Mouse (Mus musculus) kidney, embryonic 15.5 days (tissue): ENCODE measurements at regions not wholly inside any gene's neighbourhood (a gene's known extent, or its start where the extent isn't known, plus 50 kb on each side); places are given as distances from the start of the nearest gene placed in this dataset.

Experiments used
- ATAC-seq: fragments of 200-750 bp; cut with Nextera tagmentation; replicated peaks from 2 replicates; pipeline ENCODE4 v1.8.0; 2017; ENCODE audit warnings: moderate TSS enrichment; ENCODE audit not compliant: low FRiP score
- H3K27ac ChIP-seq: fragments of 300-500 bp; sonication (generic); 2 replicates; pipeline ENCODE4 v1.5.1; 2015; ENCODE audit warnings: mild to moderate bottlenecking, inconsistent platforms
- H3K27me3 ChIP-seq: fragments of 300-500 bp; sonication (generic); 2 replicates; pipeline ENCODE4 v1.6.1; 2015; ENCODE audit warnings: inconsistent platforms
- H3K36me3 ChIP-seq: fragments of 300-500 bp; sonication (generic); 2 replicates; pipeline ENCODE4 v1.6.1; 2015; ENCODE audit warnings: inconsistent platforms
- H3K4me1 ChIP-seq: fragments of 300-500 bp; sonication (generic); 2 replicates; pipeline ENCODE4 v1.6.1; 2015; ENCODE audit warnings: inconsistent platforms
- H3K4me2 ChIP-seq: fragments of 300-500 bp; sonication (generic); 2 replicates; pipeline ENCODE4 v1.6.1; 2015; ENCODE audit warnings: moderate library complexity, mild to moderate bottlenecking, inconsistent platforms
- H3K4me3 ChIP-seq: fragments of 300-500 bp; sonication (generic); replicated peaks from 2 replicates; pipeline ENCODE4 v1.5.1; 2015; ENCODE audit warnings: mild to moderate bottlenecking, inconsistent platforms
- H3K9ac ChIP-seq: fragments of 300-500 bp; sonication (generic); 2 replicates; pipeline ENCODE4 v1.6.1; 2015; ENCODE audit warnings: mild to moderate bottlenecking, inconsistent platforms
- H3K9me3 ChIP-seq: fragments of 300-500 bp; sonication (generic); replicated peaks from 2 replicates; pipeline ENCODE4 v1.6.1; 2016; ENCODE audit warnings: inconsistent platforms
- WGBS: fragments of 180-500 bp; shearing (Covaris S2); methylation state at CpG from one replicate; pipeline ENCODE4 v1.1.7; 2015; ENCODE audit warnings: mixed read lengths; 5-methylcytosine and 5-hydroxymethylcytosine counted together

DNA sequence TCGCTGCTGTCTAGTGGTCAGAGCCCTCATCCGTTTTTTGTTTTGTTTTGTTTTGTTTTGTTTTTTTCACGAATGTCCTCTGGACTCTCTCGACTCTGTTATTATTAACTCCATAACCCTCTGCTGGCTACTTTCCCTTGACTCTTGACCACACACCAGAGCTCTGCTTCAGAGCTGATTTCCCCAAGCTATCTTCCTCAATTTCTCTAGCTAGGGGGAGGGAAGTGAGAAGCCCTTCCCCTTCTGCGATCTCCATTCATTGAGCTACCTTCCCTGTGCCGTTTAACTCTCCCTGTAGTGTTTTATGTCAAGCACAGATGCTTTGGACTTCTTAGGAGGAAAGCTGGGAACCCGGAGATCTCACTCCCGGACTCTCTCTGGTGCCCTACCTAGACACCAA is 247.6 kb downstream of the Hlx start:
- Histone ChIP-seq H3K36me3 (no peaks in the 10 kb centered on the region), H3K9me3 (no peaks in the 10 kb centered on the region), H3K9ac (no peak overlapping the region), H3K27ac (no peak overlapping the region), H3K4me2 (no peak overlapping the region), H3K4me3 (no peak overlapping the region), H3K4me1 (peaks cover 9% of the 10 kb centered on the region), H3K27me3 (peaks cover 38% of the 10 kb centered on the region)
- WGBS = 76% methylated on average over 8 of the region's 8 CpGs
- ATAC-seq = no peak

DNA sequence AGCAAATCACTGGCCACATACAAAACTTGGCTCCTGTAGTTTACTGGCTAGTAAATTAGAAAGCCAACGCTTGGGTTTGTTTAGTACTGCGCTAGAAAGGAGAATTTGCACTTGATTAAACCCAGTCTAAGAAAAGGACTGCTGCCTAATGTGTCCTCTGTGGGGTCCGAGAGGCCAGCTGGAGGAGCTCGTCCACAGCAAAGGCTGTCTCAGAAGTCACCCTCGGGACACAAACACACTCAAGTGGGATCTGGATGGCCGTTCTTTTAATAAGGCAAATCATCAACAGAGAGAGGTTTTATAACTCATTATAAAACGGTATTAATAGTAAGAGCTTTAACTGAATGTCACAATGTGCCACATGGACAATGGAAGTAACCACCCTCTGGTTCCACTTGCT is 249.0 kb downstream of the Hlx start:
- H3K4me3 ChIP-seq = no peak overlapping the region
- no peak for ATAC-seq
- WGBS = 80% methylated on average over 7 of the region's 7 CpGs
- no peaks in the 10 kb centered on the region; the same call in 1 of the 2 replicates for H3K4me1 ChIP-seq
- no peak overlapping the region for H3K4me2 ChIP-seq
- H3K27ac ChIP-seq = no peak overlapping the region
- no peak overlapping the region for H3K9ac ChIP-seq
- peaks cover 38% of the 10 kb centered on the region for H3K27me3 ChIP-seq
- no peaks in the 10 kb centered on the region for H3K36me3 ChIP-seq
- no peaks in the 10 kb centered on the region for H3K9me3 ChIP-seq

DNA sequence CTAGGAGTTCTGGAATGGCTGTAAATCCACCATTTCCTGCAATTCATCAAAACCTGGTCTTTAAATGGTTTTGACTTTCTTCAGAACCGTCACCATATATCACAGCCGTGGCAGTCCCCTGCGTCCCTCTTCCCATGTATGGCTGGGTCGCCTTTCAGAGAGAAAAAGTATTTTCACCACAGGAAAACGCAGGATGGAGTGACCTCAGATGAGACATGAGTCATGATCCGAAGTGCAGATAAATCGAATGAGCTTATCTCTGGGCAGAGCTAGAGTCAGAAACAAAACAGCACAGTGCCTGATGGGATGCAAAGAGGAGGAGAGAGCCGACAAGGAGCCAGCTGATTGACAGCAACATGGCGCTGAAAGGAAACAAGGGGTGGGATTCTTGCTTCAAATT is 250.4 kb downstream of the Hlx start:
- Histone ChIP-seq H3K27ac (no peak overlapping the region), H3K4me2 (no peak overlapping the region), H3K27me3 (peaks cover 34% of the 10 kb centered on the region), H3K9me3 (no peaks in the 10 kb centered on the region), H3K4me3 (no peak overlapping the region), H3K36me3 (no peaks in the 10 kb centered on the region), H3K9ac (no peak overlapping the region), H3K4me1 (no peaks in the 10 kb centered on the region; the same call in 1 of the 2 replicates)
- no peak for ATAC-seq
- WGBS = 40% methylated on average over 9 of the region's 9 CpGs

DNA sequence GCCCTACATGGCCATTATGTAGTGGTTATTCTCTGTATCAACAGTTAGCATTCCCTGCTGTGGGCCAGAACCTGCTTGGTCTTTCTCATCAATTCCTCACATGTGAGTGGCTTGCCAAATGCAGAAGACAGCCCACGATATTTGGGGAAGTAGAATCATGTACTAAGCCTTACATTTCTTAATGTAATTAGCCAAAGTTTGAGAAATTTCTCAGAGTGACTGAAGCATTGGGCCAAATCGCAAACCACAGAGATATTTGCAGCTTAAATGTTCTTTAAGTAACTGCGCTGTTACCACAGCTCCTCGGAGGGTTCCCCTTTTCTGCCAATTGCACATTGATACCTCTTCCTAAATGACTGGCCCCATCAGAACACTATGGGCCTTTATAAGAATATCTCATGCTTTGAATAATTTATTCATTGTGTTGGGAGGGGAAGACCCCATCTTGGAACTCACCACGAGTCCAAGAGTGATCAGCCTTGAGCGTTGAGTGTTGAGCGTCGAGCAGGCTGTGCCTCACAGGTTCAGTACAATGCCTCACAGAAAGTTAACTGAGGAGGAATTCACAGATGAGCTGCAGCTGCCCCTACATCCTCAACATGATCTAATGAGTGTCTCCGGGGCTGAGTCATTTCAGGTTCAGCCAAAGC is 251.7 kb downstream of the Hlx start:
- no peak for ATAC-seq
- no peaks in the 10 kb centered on the region for H3K36me3 ChIP-seq
- H3K4me3 ChIP-seq = no peak overlapping the region
- no peaks in the 10 kb centered on the region; the same call in 1 of the 2 replicates for H3K4me1 ChIP-seq
- WGBS = 92% methylated on average over 9 of the region's 9 CpGs
- no peak overlapping the region for H3K27ac ChIP-seq
- no peaks in the 10 kb centered on the region for H3K9me3 ChIP-seq
- peaks cover 25% of the 10 kb centered on the region for H3K27me3 ChIP-seq
- H3K9ac ChIP-seq = no peak overlapping the region
- no peak overlapping the region for H3K4me2 ChIP-seq

DNA sequence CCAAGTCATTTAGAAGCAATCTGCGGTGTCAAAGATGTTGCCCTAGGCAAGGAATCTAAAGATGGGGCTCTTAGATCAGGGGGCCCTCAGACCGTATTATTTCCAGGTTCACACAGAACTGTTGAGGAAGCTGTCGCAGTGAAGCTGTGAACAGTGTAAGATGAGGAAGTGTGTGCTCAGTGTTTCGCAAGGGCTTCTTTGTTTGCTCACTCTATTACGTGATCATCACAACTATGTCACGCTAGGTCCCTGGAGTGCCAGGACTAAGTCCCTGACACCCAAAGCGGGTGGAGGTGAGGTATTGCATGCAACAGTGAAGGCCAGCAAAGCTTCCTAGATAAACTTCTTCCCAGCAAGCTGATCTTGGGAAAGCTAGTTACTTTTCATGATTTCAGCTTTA is 254.4 kb downstream of the Hlx start:
- Histone ChIP-seq H3K4me1 (no peaks in the 10 kb centered on the region; the same call in 1 of the 2 replicates), H3K4me2 (no peak overlapping the region), H3K4me3 (no peak overlapping the region), H3K9me3 (no peaks in the 10 kb centered on the region), H3K9ac (no peak overlapping the region), H3K36me3 (no peaks in the 10 kb centered on the region), H3K27me3 (0 out of 2 replicates have a peak, but pooled peaks cover 4% of the 10 kb centered on the region), H3K27ac (no peak overlapping the region)
- WGBS = 75% methylated on average over 7 of the region's 7 CpGs
- no peak for ATAC-seq

DNA sequence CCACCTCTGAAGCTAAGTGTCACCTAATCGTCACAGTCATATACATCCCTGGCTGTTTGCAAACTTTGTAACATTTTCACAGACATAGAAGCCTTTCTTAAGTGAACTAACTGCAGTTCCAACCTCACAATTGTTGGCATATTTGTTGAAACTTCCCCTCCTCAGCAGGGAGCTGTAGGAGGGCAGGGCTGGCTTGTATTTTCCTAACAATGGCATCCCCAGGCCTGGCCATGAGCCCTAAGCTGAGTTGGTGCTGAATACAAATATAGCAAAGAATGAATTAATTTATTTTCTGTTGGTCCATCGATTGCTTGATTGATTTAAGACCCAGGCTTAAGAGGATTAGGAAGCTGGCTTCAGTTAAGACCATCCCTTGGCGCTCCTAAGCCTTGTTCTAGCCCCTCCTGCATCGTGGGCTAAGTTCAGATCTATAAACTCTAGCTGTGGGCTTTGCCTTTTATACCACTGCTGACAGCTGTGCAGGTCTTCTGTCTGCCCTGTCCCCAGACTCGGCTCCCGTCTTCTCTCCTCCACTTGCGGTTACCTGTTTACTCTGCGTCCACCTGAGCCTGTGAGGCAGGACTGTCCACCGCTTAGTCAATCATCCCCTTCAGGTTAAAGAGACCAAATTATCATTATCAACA is 269.8 kb downstream of the Hlx start:
- Histone ChIP-seq H3K4me2 (no peak overlapping the region), H3K27ac (no peak overlapping the region), H3K9me3 (no peaks in the 10 kb centered on the region), H3K4me1 (no peaks in the 10 kb centered on the region), H3K36me3 (no peaks in the 10 kb centered on the region), H3K9ac (no peak overlapping the region), H3K27me3 (no peaks in the 10 kb centered on the region), H3K4me3 (no peak overlapping the region)
- ATAC-seq = no peak
- WGBS = 78% methylated on average over 9 of the region's 9 CpGs

DNA sequence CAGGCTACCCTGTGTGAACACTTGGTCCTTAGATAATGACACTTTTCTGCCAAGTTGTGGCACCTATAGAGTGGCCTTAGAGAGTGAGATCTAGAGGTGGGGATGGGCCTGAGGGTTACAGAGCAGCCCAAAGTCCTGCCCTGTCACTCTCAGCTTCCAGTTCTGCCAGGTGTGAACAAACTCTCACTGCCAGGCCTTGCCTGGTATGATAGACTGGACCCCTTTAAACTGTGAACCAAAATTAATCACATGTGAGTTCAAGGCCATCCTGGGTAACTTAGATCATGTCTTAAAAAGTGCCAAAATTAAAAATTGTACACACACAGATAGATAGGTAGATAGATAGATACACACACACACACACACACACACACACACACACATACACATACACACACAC is 271.0 kb downstream of the Hlx start:
- ATAC-seq = no peak
- Histone ChIP-seq H3K4me1 (no peaks in the 10 kb centered on the region), H3K27me3 (no peaks in the 10 kb centered on the region), H3K4me3 (no peak overlapping the region), H3K27ac (no peak overlapping the region), H3K9ac (no peak overlapping the region), H3K36me3 (no peaks in the 10 kb centered on the region), H3K9me3 (no peaks in the 10 kb centered on the region), H3K4me2 (no peak overlapping the region)

DNA sequence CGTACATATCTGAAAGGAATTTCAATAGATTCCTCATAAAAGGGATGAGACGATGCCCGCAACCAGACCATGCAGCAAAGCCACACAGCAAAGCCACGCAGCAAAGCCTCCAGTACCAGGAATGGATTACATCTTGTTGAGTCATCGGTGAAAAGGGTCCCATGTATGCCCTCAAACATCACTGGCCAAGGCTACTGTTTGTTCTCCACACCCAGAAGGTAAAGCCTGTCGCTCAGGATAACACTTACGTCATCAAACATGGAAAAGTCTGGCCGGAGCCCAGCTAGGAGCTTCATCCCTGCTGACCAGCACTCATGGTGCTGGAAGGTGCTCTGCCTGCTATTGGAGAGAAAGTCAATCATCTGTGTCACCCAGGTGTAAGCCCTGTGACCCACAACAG is 275.7 kb downstream of the Hlx start:
- ATAC-seq = 0 out of 2 replicates have a peak, but pooled peaks have one; percentile 54
- H3K36me3 ChIP-seq = no peaks in the 10 kb centered on the region
- H3K4me3 ChIP-seq = no peak overlapping the region
- no peaks in the 10 kb centered on the region for H3K27me3 ChIP-seq
- no peaks in the 10 kb centered on the region for H3K9me3 ChIP-seq
- no peak overlapping the region for H3K4me2 ChIP-seq
- 82% methylated on average over 8 of the region's 8 CpGs for WGBS
- H3K9ac ChIP-seq = no peak overlapping the region
- no peaks in the 10 kb centered on the region for H3K4me1 ChIP-seq
- H3K27ac ChIP-seq = no peak overlapping the region

DNA sequence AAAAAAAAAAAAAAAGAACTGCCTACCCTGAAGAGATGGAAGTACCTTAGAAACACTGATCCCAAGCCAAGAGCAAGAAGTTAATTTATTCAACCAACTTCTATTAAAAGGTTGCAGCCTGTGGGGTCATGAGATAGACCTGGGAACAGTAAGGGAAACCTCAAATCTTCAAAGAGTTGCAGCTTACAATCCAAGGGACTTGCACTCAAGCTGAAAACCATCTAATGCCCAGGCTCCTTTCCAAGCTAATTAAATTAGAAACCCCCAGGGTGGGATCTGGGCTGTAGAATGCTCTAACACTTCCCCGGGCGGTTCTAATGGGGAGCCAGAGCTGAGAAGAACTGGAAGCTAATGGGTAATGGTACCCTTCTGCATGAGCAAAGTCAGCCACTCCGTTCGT is 278.0 kb downstream of the Hlx start:
- Histone ChIP-seq H3K27me3 (peaks cover 9% of the 10 kb centered on the region; the same call in 1 of the 2 replicates), H3K27ac (no peak overlapping the region), H3K4me1 (no peaks in the 10 kb centered on the region), H3K36me3 (no peaks in the 10 kb centered on the region), H3K9me3 (no peaks in the 10 kb centered on the region), H3K4me2 (no peak overlapping the region), H3K9ac (no peak overlapping the region), H3K4me3 (no peak overlapping the region)
- WGBS = 61% methylated on average over 4 of the region's 4 CpGs
- no peak for ATAC-seq

DNA sequence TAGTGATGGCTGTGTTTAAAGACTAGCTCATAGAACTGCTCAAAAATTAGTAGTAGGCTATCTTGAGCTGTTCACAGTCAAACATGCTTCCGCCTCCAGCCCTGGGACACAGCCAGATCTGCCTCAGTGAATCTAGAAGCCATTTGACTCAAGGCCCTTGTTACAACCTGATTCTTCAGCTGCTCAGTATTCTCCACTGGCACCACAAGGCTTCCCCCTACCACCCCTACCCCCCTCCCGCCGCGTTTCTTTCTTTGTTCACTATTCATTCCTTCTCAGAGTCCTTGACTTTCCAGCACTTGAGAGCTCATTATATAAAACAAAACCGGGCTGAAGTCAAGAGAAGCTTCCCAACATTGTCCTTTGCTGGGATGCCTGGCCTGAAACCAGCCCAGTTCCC is 278.7 kb downstream of the Hlx start:
- Histone ChIP-seq H3K27me3 (peaks cover 12% of the 10 kb centered on the region; the same call in 1 of the 2 replicates), H3K4me1 (no peaks in the 10 kb centered on the region), H3K9me3 (no peaks in the 10 kb centered on the region), H3K9ac (no peak overlapping the region), H3K4me3 (no peak overlapping the region), H3K36me3 (no peaks in the 10 kb centered on the region), H3K27ac (no peak overlapping the region), H3K4me2 (no peak overlapping the region)
- WGBS = 76% methylated on average over 5 of the region's 5 CpGs
- no peak for ATAC-seq

DNA sequence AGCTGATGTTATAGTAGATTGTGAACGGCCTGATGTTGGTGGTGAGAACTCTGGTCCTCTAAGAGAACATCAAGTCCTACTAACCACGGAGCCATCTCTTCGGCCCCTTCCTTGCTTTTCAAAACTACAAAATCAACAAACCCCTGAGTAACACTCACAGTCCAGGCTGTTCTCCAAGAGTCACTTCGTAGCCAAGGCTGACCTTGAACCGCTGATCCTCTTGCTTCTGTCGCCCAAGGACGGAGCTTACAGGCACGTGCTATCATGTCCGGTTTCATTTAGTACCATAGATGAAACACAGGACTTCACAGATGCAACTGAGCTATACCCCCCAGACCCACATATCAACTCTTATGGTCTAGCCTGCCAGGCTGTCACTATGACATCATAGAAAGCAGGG is 279.4 kb downstream of the Hlx start:
- 90% methylated on average over 9 of the region's 9 CpGs for WGBS
- ATAC-seq = no peak
- peaks cover 12% of the 10 kb centered on the region; the same call in 1 of the 2 replicates for H3K27me3 ChIP-seq
- no peaks in the 10 kb centered on the region for H3K36me3 ChIP-seq
- no peaks in the 10 kb centered on the region for H3K4me1 ChIP-seq
- H3K27ac ChIP-seq = no peak overlapping the region
- no peak overlapping the region for H3K9ac ChIP-seq
- no peak overlapping the region for H3K4me3 ChIP-seq
- H3K9me3 ChIP-seq = no peaks in the 10 kb centered on the region
- H3K4me2 ChIP-seq = no peak overlapping the region

DNA sequence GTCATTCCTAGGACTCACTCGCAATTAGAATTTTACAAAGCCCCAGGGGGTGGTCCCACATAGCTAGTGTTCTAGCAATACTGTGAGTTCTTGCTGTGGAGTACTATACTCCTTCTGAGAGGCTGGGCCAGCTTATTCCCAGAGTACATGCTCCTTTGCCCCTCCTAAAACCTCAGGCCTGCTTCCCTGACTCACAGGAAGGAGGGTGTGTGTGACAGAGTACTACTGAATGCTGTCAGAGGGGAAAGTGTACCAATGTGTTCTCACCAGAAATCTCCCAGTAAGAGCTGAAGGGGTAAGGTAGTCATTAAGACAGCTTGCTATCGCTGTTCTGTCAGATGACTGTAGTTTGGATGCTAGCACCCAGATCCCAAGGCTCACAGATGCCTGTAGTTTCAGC is 280.7 kb downstream of the Hlx start:
- no peak for ATAC-seq
- Histone ChIP-seq H3K27ac (no peak overlapping the region), H3K4me2 (no peak overlapping the region), H3K27me3 (peaks cover 19% of the 10 kb centered on the region; the same call in 1 of the 2 replicates), H3K9ac (no peak overlapping the region), H3K4me1 (no peaks in the 10 kb centered on the region), H3K36me3 (no peaks in the 10 kb centered on the region), H3K4me3 (no peak overlapping the region), H3K9me3 (no peaks in the 10 kb centered on the region)
- WGBS = 87% methylated on average over 2 of the region's 2 CpGs

DNA sequence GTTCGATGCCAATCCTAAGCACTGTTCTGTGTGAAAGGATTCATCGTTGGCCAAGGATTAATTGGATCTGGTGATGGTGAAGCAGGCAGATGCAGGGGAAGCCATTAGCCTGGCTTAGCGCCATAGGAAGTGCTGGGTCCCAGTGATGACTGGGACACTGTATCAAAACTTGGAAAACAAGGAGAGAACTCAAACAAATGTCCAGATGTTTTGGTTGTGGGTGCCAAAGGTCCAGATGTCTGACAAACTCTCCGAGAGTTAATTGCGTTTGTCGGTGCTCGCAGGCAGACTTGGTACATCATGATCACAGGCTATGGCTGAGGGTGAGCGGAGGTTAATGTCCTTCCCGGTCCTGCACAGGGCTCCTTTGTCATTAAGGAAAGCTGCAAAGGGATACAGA is 283.4 kb downstream of the Hlx start:
- H3K27ac ChIP-seq = no peak overlapping the region
- no peaks in the 10 kb centered on the region for H3K9me3 ChIP-seq
- H3K9ac ChIP-seq = no peak overlapping the region
- H3K4me2 ChIP-seq = no peak overlapping the region
- no peak overlapping the region for H3K4me3 ChIP-seq
- peaks cover 24% of the 10 kb centered on the region; the same call in 1 of the 2 replicates for H3K27me3 ChIP-seq
- no peaks in the 10 kb centered on the region for H3K36me3 ChIP-seq
- H3K4me1 ChIP-seq = no peaks in the 10 kb centered on the region
- no peak for ATAC-seq
- WGBS = 47% methylated on average over 9 of the region's 9 CpGs
